18 mouse cellular contexts compared by ENCODE assay signal in genomic region chr14:25442676-25443075, GRCm38 (mm10). TPM values are rescaled to one million over a fixed set of nuclear protein-coding genes. Genes with fewer than 3 reads are reported as not detected.
DNase-seq lines count a peak whose midpoint lies in the region; ATAC-seq lines count a peak whose summit lies in the region.
"Had no signal": no experiment of that assay in that cellular context is flagged by ENCODE, and none has a peak within 500 bp of the region (broad histone marks: within the 10 kb centered on the region; RNA-seq: fewer than 3 reads in every experiment).

No protein-coding gene starts in this region.

- H3K4me3 ChIP-seq in kidney, embryonic 15.5 days (replicated peaks) = no peak overlapping the region
- H3K4me3 ChIP-seq in liver, embryonic 13.5 days (replicated peaks) = no peak overlapping the region
- H3K4me3 ChIP-seq: embryonic facial prominence, embryonic 10.5 days; lung, embryonic 15.5 days had no signal

- 0 out of 2 replicates have a peak, but pooled peaks have one; percentile 18 for ATAC-seq in kidney, embryonic 15.5 days (replicated peaks; ENCODE audit: low FRiP score)
- ATAC-seq in liver, embryonic 13.5 days (ENCODE audit: low read depth) = peak; percentile 38; the same call in 1 of the 2 replicates

- H3K27ac ChIP-seq in kidney, embryonic 15.5 days = no peak overlapping the region
- no peak overlapping the region for H3K27ac ChIP-seq in liver, embryonic 13.5 days
- H3K27ac ChIP-seq: embryonic facial prominence, embryonic 10.5 days; lung, embryonic 15.5 days; stomach, postnatal 0 days had no signal

- H3K9ac ChIP-seq in kidney, embryonic 15.5 days = no peak overlapping the region
- no peak overlapping the region for H3K9ac ChIP-seq in liver, embryonic 13.5 days
- H3K9ac ChIP-seq: lung, embryonic 15.5 days had no signal

- no peaks in the 10 kb centered on the region for H3K27me3 ChIP-seq in kidney, embryonic 15.5 days
- no peaks in the 10 kb centered on the region for H3K27me3 ChIP-seq in liver, embryonic 13.5 days
- H3K27me3 ChIP-seq: lung, embryonic 15.5 days had no signal

- no peaks in the 10 kb centered on the region for H3K36me3 ChIP-seq in kidney, embryonic 15.5 days
- no peaks in the 10 kb centered on the region for H3K36me3 ChIP-seq in liver, embryonic 13.5 days
- H3K36me3 ChIP-seq: embryonic facial prominence, embryonic 10.5 days; lung, embryonic 15.5 days had no signal

- DNase-seq in adrenal gland, adult 2 months = peak; percentile 4
- DNase-seq in adrenal gland, postnatal 36 days = no peak
- no peak for DNase-seq in kidney, adult 18-20 months
- no peak for DNase-seq in liver, embryonic 13.5 days
- peak; percentile 83 for DNase-seq in thymus, postnatal 14 days
- no peak for DNase-seq in spleen, adult 18-20 months
- DNase-seq in layer of hippocampus, postnatal 10 days (ENCODE audit: low spot score in 2 of 2) = no peak
- DNase-seq: adrenal gland, postnatal 10 days; cerebellum, postnatal 14 days; gastrocnemius, postnatal 36 days; heart, postnatal 10 days; kidney, postnatal 14 days; layer of hippocampus, postnatal 36 days had no signal

- WGBS in kidney, embryonic 15.5 days = 38% methylated on average over 2 of the region's 2 CpGs
- 19% methylated on average over 2 of the region's 2 CpGs for WGBS in liver, embryonic 13.5 days (ENCODE audit: insufficient replicate concordance)

- H3K9me3 ChIP-seq in kidney, embryonic 15.5 days (replicated peaks) = no peaks in the 10 kb centered on the region
- H3K9me3 ChIP-seq in liver, embryonic 13.5 days (replicated peaks) = no peaks in the 10 kb centered on the region
- H3K9me3 ChIP-seq: embryonic facial prominence, embryonic 10.5 days; lung, embryonic 15.5 days had no signal

- peaks cover 3% of the 10 kb centered on the region; the same call in 1 of the 2 replicates for H3K4me1 ChIP-seq in kidney, embryonic 15.5 days
- peaks cover 19% of the 10 kb centered on the region for H3K4me1 ChIP-seq in liver, embryonic 13.5 days (replicated peaks)

- no peak overlapping the region for H3K4me2 ChIP-seq in kidney, embryonic 15.5 days
- no peak overlapping the region for H3K4me2 ChIP-seq in liver, embryonic 13.5 days
- H3K4me2 ChIP-seq: lung, embryonic 15.5 days; midbrain, embryonic 11.5 days had no signal

RNA-seq across cellular contexts. Expression of gene Zmiz1, which starts 16.3 kb away (rescaled TPM):
- 100 to 1,000 TPM in 1 of 2 experiments, 10 to 100 TPM in 1; 90.8 to 142 TPM for total RNA-seq in adrenal gland, adult 2 months (2021)
- polyA plus RNA-seq in adrenal gland, adult 2 months (2012; rRNA removed) = 72.7 and 95.8 TPM in 2 replicates
- 100 to 1,000 TPM in 1 of 2 experiments, 10 to 100 TPM in 1; 98.2 to 143 TPM for total RNA-seq in adrenal gland, postnatal 36 days (2021)
- polyA plus RNA-seq in kidney, embryonic 15.5 days (2015; fragmentation: Nextera tagmentation; extraction: Ambion mirVana) = 41.8 and 47.3 TPM in 2 replicates
- polyA plus RNA-seq in liver, embryonic 13.5 days (2015; fragmentation: Nextera tagmentation; extraction: Ambion mirVana) = 4.5 TPM in 2 replicates
- total RNA-seq in layer of hippocampus, postnatal 10 days (2021) = 100 to 1,000 TPM; 115 to 128 TPM

Comparison
In these comparisons a context has a peak if more than half of its experiments do, and no peak if none do; other contexts are left out.
1. DNase-seq: peak in adrenal gland, adult 2 months (single experiment) and thymus, postnatal 14 days (single experiment); none in adrenal gland, postnatal 36 days (0 of 2), kidney, adult 18-20 months (single experiment), liver, embryonic 13.5 days (single experiment), spleen, adult 18-20 months (0 of 2) and layer of hippocampus, postnatal 10 days (0 of 2).